Mouse (Mus musculus) liver, postnatal 0 days (tissue): Measurements from ENCODE around the gene Ehd2. TPM values are rescaled to one million over a fixed set of nuclear protein-coding genes. Genes with fewer than 3 reads are reported as not detected.
"Not testable (repeated sequence)": the region's sequence is repeated elsewhere in the genome, so short reads cannot be mapped to it uniquely, and the experiment has no call there.

Experiments
- ATAC-seq: fragments of 200-750 bp; cut with Nextera tagmentation; 2 replicates; pipeline ENCODE4 v1.8.0; 2017; ENCODE audit warnings: mild to moderate bottlenecking, moderate library complexity
- DNase-seq: peaks from one replicate; pipeline ENCODE4 v3.0.0-alpha.2; 2016
- H3K27ac ChIP-seq: fragments of 300-500 bp; sonication (generic); 2 replicates; pipeline ENCODE4 v1.5.1; 2014; ENCODE audit warnings: antibody characterized with exemption, moderate library complexity, mild to moderate bottlenecking, low read depth
- H3K27me3 ChIP-seq: fragments of 300-500 bp; sonication (generic); 2 replicates; pipeline ENCODE4 v1.6.1; 2014; ENCODE audit warnings: low read length, control low read depth, mixed read lengths; ENCODE audit not compliant: insufficient read depth
- H3K36me3 ChIP-seq: fragments of 300-500 bp; sonication (generic); replicated peaks from 2 replicates; pipeline ENCODE4 v1.6.1; 2014; ENCODE audit warnings: mild to moderate bottlenecking, control low read depth, low read length, moderate library complexity, mixed read lengths; ENCODE audit not compliant: insufficient read depth
- H3K4me1 ChIP-seq: fragments of 300-500 bp; sonication (generic); 2 replicates; pipeline ENCODE4 v1.6.1; 2014; ENCODE audit warnings: antibody characterized with exemption, mild to moderate bottlenecking, control low read depth; ENCODE audit not compliant: insufficient read depth
- H3K4me2 ChIP-seq: fragments of 300-500 bp; sonication (generic); 2 replicates; pipeline ENCODE4 v1.6.1; 2014; ENCODE audit warnings: low read depth, mild to moderate bottlenecking, low read length, moderate library complexity, mixed read lengths
- H3K4me3 ChIP-seq: fragments of 300-500 bp; sonication (generic); 2 replicates; pipeline ENCODE4 v1.5.1; 2014; ENCODE audit warnings: low read depth, low read length
- H3K9ac ChIP-seq: fragments of 300-500 bp; sonication (generic); replicated peaks from 2 replicates; pipeline ENCODE4 v1.6.1; 2014; ENCODE audit warnings: mild to moderate bottlenecking, moderate library complexity
- H3K9me3 ChIP-seq: fragments of 300-500 bp; sonication (generic); 2 replicates; pipeline ENCODE4 v1.6.1; 2016; ENCODE audit warnings: mild to moderate bottlenecking, control low read depth, low read length, mixed read lengths
- CTCF ChIP-seq: sonication (generic); IDR thresholded peaks from 2 replicates; pipeline ENCODE4 v1.5.1; 2016; ENCODE audit warnings: antibody characterized with exemption, low read depth
- EP300 ChIP-seq: IDR thresholded peaks from 2 replicates; pipeline ENCODE4 v1.6.1; 2016; ENCODE audit warnings: antibody characterized with exemption, low read depth, mild to moderate bottlenecking
- WGBS: fragments of 180-500 bp; shearing (Covaris S2); extraction: QIAGEN DNeasy Blood & Tissue Kit; methylation state at CpG from one replicate; pipeline ENCODE4 v1.1.7; 2014; ENCODE audit not compliant: insufficient replicate concordance; 5-methylcytosine and 5-hydroxymethylcytosine counted together
- polyA plus RNA-seq: library from polyadenylated mRNA; unstranded; fragments of >200 nt; fragmentation: Nextera tagmentation; extraction: Ambion mirVana; gene quantifications from 2 replicates; pipeline ENCODE4 v1.2.1, GENCODE M21; 2015

Gene Ehd2
- polyA plus RNA-seq, 1 experiment from 2014 or later: 2.7 TPM

- peaks cover 21% of the 10 kb centered on the region for H3K4me1 ChIP-seq
- no peak overlapping the region for H3K4me3 ChIP-seq
- H3K9ac ChIP-seq: no peak overlapping the region
- H3K4me2 ChIP-seq: no peak overlapping the region
- no peak overlapping the region for H3K27ac ChIP-seq
- ATAC-seq (no peak), DNase-seq (peak; percentile 39)
- TF ChIP-seq CTCF (no peak), EP300 (no peak)
- H3K36me3 ChIP-seq: peaks cover 16% of the 10 kb centered on the region; the same call in 1 of the 2 replicates
- 0 out of 2 replicates have a peak, but pooled peaks cover under 1% of the 10 kb centered on the region for H3K27me3 ChIP-seq
- no peaks in the 10 kb centered on the region for H3K9me3 ChIP-seq
These were observed 49.0 kb downstream of the Ehd2 start for GRCm38 (mm10) chr7:15918371-15918770.

- ATAC-seq (no peak), DNase-seq (no peak)
- 78% methylated on average over 4 of the region's 4 CpGs for whole genome bisulfite sequencing
- Histone ChIP-seq H3K36me3 (peaks cover 16% of the 10 kb centered on the region; the same call in 1 of the 2 replicates), H3K9ac (no peak overlapping the region), H3K4me1 (peaks cover 14% of the 10 kb centered on the region), H3K4me3 (no peak overlapping the region), H3K9me3 (no peaks in the 10 kb centered on the region), H3K27ac (no peak overlapping the region), H3K4me2 (no peak overlapping the region), H3K27me3 (no peaks in the 10 kb centered on the region)
- TF ChIP-seq CTCF (no peak), EP300 (no peak)
These were observed 50.4 kb downstream of the Ehd2 start for GRCm38 (mm10) chr7:15916996-15917395.

DNA sequence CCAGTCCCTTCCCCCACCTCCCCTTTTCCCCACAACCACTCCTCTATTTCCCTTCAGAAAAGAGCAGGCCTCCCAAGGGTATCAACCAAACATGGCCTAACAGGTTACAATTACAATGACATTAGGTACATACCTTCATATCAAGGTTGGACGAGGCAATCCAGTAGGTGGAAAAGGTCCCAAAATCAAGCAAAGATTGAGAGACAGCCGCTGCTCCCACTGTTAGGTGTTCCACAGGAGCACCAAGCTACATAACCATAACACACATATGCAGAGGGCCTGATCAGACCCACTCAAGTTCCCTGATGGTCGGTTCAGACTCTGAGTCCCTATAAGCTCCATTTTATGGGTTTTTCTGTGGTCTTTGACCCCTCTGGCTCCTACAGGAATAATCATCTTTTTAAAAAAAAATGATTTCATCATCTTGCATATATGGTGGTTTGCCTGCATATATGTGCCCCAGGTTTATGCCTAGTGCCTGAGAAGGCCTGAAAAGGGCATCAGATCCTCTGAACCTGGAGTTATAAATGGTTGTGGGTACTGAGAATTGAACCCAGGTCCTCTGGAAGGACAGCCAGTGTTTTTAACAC is 51.1 kb downstream of the Ehd2 start:
- Histone ChIP-seq H3K27me3 (no peaks in the 10 kb centered on the region), H3K4me1 (peaks cover 12% of the 10 kb centered on the region), H3K9me3 (no peaks in the 10 kb centered on the region), H3K36me3 (peaks cover 16% of the 10 kb centered on the region; the same call in 1 of the 2 replicates), H3K4me3 (no peak overlapping the region), H3K4me2 (no peak overlapping the region), H3K9ac (no peak overlapping the region), H3K27ac (no peak overlapping the region)
- ATAC-seq (no peak), DNase-seq (no peak)
- WGBS: 67% methylated on average over 3 of the region's 3 CpGs
- no peak for TF ChIP-seq EP300
- no peak for TF ChIP-seq CTCF

DNA sequence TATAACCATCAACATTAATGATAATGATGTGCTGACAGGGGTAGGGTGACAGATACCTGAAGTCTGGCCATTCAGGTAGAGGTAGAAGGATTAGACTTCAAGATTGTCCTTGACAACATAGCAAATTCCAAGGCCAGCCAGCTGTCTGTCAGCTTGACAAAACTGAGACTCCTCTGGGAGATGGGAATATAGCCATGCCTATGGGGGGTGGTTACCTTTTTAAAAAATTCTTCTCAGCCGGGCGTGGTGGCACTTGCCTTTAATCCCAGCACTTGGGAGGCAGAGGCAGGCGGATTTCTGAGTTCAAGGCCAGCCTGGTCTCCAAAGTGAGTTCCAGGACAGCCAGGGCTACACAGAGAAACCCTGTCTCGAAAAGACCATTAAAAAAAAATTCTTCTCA is 51.7 kb downstream of the Ehd2 start:
- not testable (repeated sequence) for H3K4me1 ChIP-seq, H3K9me3 ChIP-seq, H3K4me3 ChIP-seq, H3K27me3 ChIP-seq, ATAC-seq, H3K27ac ChIP-seq, H3K4me2 ChIP-seq, DNase-seq, H3K9ac ChIP-seq
- WGBS: 82% methylated on average over 4 of the region's 4 CpGs
- peaks cover 16% of the 10 kb centered on the region; the same call in 1 of the 2 replicates for H3K36me3 ChIP-seq

DNA sequence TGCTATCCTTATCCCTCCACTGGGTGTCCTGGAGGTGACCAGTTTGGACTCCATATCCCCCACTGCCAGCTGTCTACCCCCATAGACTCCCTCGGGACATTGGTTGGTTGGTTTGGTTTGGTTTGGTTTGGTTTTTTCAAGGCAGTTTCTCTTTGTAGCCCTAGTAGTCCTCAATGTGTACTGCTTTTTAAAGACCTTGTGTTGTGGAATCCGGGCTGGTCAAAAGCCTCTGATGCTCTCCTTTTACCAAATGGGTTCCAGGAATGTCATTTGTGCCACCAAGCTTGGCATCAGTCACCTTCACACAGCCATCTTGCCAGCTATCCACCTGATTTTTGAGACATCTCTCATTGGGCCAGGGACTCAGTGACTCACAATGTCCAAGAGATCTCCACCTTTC is 52.6 kb downstream of the Ehd2 start:
- H3K27me3 ChIP-seq: no peaks in the 10 kb centered on the region
- H3K9me3 ChIP-seq: no peaks in the 10 kb centered on the region
- no peak overlapping the region for H3K4me3 ChIP-seq
- H3K9ac ChIP-seq: no peak overlapping the region
- H3K4me1 ChIP-seq: no peaks in the 10 kb centered on the region
- WGBS: 69% methylated on average over 2 of the region's 2 CpGs
- TF ChIP-seq CTCF (no peak), EP300 (no peak)
- no peak for ATAC-seq
- H3K36me3 ChIP-seq: peaks cover 13% of the 10 kb centered on the region; the same call in 1 of the 2 replicates
- H3K27ac ChIP-seq: no peak overlapping the region
- no peak for DNase-seq
- no peak overlapping the region for H3K4me2 ChIP-seq

- WGBS: 24% methylated on average over 2 of the region's 2 CpGs
- DNase-seq: peak; percentile 50
- TF ChIP-seq CTCF: peak; percentile 78
- TF ChIP-seq EP300: no peak
- no peak for ATAC-seq
- Histone ChIP-seq H3K9me3 (no peaks in the 10 kb centered on the region), H3K4me3 (no peak overlapping the region), H3K9ac (no peak overlapping the region), H3K4me1 (no peaks in the 10 kb centered on the region), H3K4me2 (no peak overlapping the region), H3K36me3 (peaks cover 9% of the 10 kb centered on the region; the same call in 1 of the 2 replicates), H3K27me3 (no peaks in the 10 kb centered on the region), H3K27ac (no peak overlapping the region)
These were observed 53.1 kb downstream of the Ehd2 start for GRCm38 (mm10) chr7:15914252-15914651.
